Mouse (Mus musculus) left cerebral cortex, adult 9 months (tissue): Measurements from ENCODE around the gene Slfn14.
A peak's percentile ranks its signal among the peaks of the same experiment; 100 is the strongest.
"Not testable (repeated sequence)": the region's sequence is repeated elsewhere in the genome, so short reads cannot be mapped to it uniquely, and the experiment has no call there.

Experiments used
- DNase-seq, 2 experiments: peaks; one replicate each; pipeline ENCODE4 v3.0.0; 2022; ENCODE audit warnings: low spot score in 2 of 2

Slfn14 gene

DNA sequence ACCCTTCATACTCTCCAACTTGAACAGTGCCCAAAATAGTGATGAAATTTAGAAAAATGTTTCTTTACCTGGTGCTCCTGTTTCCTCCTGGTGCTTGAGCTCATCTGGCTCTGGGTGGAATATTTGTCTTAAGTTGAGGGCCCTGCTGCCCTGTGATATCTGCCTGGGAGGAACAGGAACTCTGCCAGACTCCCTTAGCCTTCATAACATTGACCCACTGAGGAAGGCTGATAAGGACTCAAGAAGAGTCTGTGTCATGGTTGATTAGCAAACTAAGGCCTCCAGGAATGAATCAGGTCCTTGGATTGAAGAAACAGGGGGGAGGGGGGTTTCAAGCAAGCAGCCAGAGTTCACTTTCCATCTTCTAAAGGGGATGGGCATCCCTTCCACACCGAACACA lies at the start of gene Slfn14:
Gene Slfn14 (minus strand): TSS at position 161 of the 400 bp plus-strand sequence.
- DNase-seq = no peak

DNA sequence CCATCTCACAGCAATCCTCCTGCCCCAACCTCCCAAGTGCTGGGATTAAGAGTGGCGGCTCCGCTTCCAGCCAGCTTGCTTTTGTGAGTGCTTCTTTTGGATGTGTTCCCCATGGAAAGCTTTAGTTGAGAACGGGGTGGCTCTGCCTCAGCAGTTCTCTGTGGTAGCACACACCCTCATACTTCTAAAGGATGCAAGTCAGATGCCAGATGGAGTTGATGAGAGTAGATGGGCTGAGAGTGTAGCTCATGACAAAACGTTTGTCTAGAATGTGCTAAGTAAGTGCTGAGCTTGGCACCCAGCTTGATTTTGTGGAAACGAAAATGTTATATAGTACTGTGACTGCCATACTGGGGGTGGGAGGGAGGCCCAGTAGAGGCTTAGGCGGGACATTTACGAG lies 49.3 kb upstream of the Slfn14 start:
- peak; percentile 20 to 41 for DNase-seq

DNA sequence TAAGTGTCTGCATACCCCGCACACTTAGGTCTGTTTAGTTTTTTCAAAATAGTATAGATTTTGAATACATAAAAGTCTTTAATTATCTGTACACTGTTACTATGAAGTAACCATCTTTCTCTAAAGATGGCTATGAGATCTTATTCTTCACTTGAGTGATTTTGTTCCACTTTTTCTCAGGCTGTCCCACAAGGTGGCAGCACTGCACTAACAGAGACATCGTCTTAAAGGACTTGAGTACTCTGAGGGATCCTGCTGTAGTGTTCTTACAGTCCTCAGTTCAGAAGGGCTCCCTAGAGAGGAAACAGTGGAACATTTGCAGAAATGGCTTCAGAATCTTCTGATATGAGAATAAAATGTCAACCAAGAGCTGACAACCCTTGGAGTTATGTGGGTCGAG lies 40.9 kb upstream of the Slfn14 start:
- peak in 1 of 2 experiments; percentile 70 for DNase-seq

DNA sequence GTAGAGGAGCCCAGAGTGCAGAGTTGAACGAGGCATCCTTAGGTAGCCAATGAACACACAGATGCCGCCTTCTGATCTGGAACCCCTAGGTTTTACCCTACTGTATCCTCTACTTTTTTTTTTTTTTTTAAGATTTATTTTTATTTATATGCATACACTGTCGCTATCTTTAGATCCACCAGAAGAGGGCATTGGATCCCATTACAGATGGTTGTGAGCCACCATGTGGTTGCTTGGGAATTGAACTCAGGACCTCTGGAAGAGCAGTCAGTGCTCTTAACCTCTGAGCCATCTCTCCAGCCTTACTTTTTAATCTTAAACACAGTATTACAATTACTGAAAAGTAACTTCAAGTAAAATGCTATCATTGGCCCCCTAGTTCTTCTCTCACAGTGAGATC lies 40.2 kb upstream of the Slfn14 start:
- DNase-seq = not testable (repeated sequence)

DNA sequence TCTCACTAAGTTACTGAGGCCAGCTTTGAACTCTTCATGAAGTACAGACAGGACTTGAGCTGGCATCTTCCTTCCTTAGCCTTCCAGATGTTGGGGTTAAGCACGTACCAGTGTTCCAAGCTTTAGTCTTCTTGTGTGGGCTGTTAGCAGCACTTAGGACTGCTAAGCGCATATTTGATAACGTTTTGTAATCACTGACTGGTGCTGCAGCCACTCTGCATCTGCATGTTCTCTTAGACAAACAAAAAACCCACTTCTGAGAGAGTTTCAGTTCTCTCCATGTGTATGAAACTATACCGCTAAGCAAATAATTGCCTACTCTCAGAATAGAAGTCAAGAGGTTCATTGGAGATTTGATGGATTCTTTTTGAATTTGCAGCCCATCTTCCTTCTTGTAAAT lies 32.5 kb upstream of the Slfn14 start:
- DNase-seq = no peak

DNA sequence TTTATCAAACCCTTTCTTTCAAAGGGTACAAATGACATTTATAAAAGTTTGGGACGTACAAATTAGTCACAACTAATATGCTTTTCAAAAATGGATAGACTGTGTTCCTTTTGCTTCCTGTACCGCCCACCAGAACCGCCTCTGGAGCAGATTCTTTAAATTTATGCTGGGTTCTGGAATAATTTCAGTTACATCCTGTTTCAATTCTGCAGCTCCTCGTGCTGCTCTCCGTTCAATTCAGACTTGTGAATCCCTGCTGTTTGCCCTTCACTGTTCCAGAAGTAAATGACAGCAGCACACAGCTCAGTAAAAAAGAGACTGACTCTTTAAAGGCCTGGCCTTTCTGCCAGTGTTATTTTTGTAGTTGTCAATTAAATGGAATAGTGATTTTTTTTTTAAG lies 25.9 kb upstream of the Slfn14 start:
- DNase-seq = peak in 1 of 2 experiments; percentile 61

DNA sequence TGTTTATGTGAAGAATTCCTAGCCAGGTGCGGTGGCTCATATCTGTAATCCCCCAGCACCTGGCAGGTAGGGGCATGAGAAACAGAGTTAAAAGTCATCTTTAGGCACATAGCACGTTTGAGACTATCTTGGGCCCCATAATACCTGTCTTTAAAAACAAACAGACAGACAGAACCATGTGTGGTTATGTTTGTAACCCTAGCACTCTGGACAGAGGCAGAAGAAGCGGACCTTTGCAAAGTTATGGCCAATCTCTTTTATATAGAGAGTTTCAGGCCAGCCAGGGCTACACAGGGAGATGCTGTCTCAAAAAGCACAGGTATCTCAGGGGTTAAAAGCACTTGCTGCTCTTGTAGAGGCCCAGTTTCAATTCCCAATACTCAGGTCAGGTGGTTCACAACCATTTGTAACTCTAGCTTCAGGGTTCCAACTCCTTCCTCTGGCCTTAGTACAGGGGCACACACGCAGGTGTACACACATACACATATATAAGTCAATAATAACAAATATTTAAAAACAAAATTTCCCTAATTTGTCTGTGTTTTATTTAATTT lies 20.3 kb upstream of the Slfn14 start:
- DNase-seq = no peak

DNA sequence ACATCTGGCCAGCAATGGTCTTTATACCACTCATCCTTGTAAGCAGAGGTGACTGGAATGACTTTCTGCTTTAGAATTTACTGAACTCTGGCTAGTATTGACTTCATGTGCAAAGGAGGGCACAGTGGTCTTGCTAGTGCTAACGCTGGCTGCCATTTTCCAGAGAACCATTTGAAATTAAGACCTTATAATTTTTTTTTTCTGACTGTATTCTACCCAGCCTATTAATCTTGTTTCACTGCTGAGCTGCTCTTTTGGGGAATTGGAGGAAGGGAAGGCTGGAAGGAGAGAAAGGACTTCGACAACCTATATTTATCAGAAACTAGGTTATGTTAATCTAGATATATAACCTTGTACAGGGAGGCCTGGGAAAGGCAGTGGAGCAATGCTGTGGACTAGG lies 18.0 kb upstream of the Slfn14 start:
- no peak for DNase-seq

DNA sequence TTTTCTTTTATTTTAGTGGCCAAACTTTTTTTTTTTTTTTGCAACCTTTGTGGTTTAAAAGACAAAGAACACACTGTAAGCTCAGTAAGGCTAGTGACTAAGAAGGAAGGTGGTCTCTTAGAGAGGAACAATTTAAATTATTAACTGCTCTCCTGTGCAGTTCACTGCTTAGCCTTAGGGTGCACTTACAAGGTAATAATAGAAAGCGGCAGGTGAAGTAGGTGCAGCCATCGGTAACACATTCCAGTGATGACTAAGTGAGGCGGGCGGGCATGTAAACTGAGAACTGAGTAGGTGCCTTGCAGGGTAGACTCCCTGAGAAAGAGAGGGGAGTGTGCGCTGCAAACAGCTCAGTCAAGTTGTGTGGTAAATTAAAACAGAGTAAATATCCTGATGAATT lies 17.2 kb upstream of the Slfn14 start:
- DNase-seq = no peak

DNA sequence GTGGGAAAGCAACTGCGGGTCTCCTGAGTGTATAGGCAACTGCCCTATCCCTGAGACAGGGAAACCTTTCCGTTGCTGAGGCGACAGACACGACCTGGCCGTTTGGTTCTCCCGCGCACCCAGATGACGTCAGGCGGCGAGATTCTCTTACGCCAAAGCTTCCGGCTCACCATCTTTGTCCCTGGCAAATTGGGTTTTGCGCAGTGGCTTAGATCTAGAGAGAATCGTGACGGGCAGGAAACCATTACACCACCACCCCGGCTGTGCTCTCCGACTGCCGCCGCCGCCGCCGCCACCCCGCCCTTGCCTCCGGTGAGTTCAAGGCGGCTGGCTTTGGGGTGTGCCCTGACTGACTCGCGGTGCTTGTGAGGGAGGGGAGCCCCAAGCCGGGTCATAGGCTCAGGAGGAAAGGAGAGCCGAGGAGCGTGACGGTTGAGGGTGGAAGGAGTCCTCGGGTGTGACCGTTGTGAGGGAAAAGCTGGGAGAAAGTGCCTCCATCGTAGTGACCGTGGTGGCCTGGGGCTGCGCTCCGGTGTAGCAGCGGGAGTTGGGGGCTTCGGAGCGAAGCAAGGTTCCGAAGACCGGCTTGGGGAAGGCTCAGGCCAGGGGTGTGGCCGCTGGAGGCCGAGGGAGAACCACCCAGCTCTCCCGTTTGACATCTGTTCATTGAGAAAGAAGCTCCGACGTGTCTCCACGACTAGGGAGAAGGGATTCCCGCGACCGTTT lies 16.2 kb upstream of the Slfn14 start, which contains the start of gene Pex12:
Gene Pex12 (minus strand): TSS at position 61 of the 726 bp plus-strand sequence.
- DNase-seq = peak; percentile 78 to 96

DNA sequence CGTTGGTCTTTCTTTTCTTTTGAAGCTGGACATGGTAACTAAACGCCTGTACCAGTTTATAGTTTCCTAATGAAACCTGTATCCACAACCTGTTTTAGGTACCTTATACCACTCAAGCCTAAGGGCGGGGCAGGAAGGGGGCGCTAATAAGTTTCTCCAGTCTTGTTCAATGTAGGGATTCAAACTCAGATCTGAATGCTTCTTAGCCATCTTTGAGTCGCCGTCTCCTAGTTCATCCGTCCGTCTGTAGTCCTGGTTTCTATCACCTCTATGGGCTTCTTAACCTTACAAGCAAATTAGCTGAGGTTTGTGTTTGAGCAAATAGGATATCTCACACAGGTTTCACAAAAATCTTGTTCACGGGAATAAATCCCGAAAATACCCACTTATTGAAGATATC lies 15.6 kb upstream of the Slfn14 start:
- DNase-seq = peak in 1 of 2 experiments; percentile 46

DNA sequence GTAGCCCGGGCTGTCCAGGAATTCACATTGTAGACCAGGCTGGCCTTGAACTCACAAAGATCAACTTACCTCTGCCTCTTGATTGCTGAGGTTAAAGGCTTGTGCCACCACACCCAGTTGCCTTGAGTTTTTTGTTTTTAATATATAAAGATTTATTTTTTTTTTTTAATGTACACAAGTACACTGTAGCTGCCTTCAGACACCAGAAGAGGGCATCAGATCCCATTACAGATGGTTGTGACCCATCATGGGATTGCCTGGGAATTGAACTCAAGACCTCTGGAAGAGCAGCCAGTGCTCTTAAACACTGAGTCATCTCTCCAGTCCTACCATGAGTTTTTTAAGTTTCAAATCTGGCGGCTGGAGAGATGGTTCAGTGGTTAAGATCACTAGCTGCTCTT lies 14.9 kb upstream of the Slfn14 start:
- no peak for DNase-seq

DNA sequence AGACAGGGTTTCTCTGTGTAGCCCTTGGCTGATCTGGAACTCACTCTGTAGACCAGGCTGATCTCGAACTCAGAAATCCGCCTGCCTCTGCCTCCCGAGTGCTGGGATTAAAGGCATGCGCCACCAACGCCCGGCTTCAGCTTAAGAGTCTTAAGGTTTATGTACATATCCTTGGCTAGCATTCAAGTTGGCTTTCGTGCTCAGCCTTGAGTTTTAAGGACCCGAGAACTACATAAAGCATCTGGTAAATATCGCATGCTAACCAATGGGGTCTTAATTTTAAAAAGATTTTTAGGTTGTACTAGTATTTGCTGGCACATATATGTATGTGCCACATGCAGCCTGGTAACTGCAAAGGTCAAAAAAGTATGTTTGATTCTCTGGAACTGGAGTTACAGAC lies 13.2 kb upstream of the Slfn14 start:
- DNase-seq = no peak

DNA sequence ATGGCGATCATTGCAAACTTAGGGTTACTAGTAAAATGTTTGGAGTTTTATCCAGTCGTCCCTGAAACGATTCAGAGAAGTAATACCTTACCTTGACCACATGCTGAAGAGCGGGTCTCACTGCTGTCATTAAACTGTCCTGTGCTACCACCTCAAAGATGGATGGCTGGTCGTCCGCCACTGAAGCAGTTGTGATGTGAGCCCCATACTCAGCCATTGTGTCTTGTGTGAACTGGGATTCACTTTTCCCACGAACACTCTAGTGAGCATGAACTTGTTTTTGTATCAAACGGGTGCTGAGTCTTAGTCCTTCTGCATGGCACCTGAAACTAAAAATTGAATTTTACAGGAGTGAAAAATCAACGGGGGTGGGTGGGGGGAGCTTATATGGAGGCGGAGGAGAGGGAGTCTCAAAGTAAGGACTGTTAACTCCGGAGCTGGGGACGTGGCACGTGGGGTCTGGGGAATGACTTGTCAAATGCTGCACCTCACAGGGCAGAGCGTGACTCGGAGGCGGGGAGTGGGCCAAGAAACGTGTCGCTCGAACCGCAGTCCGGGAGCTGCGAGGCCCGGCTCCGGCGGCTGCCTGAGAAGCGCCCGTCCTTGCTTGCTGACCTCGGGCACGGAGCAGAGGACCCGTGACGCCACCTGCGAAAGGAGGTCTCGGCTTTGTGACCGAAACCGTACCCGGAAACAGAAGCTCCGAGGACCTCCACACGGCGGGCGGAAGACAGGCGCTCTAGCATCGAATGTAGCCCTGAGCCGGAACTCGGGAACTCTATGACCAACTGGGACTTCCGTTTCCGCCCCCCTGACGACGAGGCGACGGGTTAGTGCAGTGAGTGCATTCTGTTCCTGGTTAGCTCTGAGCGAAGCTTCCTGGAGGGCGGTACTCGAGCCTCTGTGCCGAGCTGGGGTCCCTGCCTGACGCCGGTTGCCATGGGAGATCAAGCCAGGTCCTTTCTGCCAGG lies 12.0 kb upstream of the Slfn14 start, which contains the start of gene Ap2b1:
Gene Ap2b1 (plus strand): TSS at position 800 of the 971 bp plus-strand sequence.
- DNase-seq = peak; percentile 89 to 94

DNA sequence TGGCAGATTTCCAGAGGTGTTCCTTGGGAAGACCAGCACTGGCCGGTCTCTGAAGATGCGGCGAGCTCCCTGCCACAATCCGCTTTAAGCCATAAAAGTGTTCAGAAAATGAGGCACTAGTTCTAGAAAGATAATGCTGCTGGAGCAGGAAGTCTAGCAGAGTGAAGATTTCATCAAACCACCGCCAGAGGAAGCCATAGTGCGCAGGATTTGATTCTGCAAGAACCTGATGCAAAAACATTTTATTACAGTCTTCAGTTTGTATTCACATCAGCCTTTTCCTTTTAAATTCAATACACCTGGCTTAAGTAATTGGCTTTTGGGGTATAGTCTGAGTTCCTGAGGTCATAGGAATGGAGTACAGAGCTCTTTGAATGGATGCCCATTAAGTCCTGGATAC lies 11.3 kb upstream of the Slfn14 start:
- DNase-seq = no peak

DNA sequence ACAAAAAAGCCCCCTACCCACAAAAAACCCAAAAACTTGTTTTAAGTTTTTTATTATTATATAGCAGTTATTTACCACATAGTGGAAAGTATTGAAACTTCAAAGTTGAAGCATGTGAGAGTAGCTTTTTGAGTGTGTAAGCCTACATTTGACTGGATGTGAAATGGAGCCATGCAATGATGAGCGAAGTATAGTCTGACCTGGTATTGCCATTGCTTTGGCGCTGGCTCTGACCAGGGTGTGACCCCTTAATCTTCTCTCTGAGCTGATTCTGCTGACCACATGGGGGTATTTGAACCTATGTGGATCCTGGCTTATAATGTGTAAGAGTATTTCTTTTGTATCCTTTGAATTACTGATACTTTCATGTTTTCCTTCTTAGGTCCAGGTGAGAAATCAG lies 7.6 kb upstream of the Slfn14 start:
- no peak for DNase-seq

DNA sequence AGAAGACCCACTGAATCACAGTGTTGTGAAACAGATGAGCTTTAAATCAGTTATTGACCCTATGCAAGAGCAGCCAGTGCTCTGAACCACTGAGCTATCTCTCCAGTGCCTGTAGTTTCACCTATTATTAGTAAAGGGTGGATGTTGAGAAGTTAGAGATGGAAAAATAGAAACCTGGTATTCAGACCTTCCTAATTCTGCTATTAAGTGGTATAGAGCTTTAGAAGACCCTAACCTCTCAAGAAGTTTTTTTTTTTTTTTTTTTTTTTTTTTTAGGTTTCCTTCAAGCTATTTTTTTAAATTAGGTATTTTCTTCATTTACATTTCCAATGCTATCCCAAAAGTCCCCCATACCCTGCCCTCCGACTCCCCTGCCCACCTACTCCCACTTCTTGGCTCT lies 6.7 kb upstream of the Slfn14 start:
- no peak for DNase-seq

DNA sequence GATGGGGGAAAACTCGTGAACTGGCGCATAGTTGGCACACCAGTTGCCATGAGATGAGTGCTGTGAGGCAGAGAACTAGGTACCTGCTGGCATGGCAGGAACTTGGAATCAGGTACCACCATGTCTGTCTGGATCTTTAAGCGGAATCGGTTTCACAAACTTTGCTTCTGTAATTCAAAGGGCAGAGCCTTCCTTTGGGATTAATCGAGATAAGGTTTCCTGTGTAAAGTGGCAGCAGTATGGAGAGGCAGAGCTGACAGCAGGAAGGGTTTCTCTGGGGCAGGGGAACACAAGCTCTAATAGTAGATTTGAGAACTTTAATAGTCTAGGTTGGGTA lies 5.7 kb upstream of the Slfn14 start:
- DNase-seq = no peak

DNA sequence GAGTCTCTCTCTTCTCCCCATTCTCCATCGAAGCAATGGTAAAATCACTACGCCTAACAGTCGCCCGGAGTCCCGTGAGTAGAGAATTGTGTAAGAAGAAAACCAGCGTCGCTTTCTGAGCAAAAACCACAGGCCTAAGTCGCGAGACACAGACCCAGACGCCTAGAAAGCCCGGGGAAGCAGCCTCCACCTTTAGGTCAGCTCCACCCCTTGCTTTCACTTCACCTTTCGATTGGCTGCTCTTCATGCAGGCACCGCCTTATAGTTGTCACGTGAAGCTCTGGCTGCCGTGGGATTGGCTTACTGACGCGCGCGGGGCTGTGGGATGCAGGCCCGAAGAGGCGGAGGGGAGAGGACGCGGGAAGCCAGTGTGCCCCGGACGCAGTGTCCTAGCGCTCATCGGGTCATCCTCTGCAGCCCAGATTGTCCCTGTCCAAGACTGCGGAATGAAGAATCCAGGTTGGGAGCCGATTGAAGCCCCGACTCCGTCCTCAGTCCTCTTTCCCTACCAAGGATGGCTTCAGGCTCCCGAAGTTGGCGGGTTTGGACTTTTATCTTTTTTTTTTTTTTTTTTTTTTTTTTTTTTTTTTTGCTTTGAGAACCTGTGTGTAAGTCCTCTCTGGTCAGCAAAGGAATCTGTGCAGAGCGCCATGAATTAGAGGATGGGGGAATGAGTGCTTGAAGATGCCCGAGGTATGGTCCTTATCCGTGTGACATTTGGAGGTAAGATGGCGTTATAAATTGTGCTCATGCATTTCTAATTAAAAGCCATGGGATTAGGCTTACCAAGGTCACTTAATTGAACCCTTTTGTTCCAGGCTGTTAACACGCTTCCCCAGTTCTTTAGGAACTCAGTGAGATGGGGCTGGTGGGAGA lies 5.1 kb upstream of the Slfn14 start:
- peak; percentile 91 to 97 for DNase-seq

DNA sequence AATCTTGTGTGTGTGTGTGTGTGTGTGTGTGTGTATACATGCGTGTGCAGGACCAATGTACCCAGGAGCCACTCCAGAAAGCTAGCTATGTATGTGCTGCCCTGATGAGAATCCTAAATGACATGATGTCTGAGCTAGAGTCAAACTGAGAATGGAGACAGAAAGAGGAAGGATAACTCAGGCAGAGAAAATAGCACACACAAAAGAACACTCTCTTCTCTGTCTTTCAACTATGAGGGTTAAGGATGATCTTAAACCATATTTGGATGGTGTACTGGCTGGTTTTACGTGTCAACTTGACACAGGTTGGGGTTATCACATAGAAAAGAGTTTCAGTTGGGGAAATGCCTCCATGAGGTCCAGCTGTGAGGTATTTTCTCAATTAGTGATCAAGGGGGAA lies 3.1 kb upstream of the Slfn14 start:
- DNase-seq = no peak

DNA sequence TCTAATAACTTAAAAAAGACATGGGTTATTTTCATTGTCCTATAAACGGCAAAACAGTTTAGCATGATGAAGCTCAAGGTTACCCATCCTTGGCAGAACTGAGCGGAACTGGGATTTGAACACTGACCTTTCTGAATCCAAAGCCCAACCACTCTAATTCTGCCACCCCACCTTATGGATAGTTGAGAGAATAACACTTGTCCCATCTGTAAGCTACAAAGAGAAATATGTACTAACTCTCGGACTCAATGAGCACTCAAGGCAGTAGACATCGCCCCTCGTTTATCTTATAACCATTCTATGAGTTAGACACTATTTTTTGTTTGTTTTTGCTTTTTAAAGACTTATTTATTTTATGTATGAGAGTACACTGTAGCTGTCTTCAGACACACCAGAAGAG lies 2.5 kb upstream of the Slfn14 start:
- no peak for DNase-seq

DNA sequence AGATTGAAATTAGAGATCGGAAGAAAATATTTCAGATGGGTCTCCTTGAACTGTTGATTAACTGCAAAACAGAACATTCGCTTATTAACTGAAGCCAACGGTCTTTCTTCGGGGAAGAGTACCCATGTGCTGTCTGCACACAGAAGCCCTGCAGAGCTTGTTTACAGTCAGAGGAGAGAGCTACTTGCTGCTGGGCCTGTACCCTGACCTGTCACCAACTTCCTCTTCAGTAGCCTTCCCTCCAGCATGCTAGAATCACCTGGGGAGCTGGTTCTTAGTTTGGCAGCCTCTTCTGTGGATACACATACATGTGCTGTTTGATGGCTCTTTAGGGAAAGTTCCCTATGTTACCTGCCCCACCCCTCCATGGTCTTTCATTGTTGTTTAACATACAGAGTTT lies 899 bp downstream of the Slfn14 start:
- no peak for DNase-seq
